ENCODE assay signal across 31 mouse cellular contexts in the genomic region with DNA sequence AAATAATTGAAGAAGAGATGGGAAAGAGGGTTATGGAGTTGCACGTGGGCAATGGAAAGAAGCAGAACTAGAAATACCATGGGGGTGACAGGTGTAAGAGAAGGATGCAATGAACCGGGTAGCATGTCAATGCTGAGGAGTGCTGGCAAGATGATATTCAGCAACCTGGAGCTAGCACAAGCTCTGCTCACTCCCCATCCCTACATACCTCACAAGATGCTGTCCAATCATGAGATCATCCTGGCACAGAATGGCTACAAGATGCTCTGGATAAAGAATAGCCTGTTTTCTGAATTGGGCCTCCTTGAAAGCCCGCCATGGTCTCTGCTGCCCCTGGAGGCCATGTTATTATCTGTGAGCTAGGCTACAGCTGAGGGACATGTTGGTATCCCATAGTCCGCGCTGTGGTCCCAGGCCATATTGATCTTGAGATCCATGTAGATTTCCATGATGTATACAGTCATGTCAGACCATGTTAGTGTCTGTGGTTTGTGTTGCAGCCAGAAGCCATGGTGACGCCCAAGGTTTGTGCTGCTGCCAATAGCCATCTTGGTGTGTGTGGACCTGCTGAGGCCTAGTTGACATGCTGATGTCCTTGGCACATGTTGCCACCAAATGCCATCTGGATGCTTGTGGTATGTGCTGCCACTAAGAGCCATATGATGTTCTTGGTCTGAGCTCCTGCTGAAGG.
A peak's percentile ranks its signal among the peaks of the same experiment; 100 is the strongest.
DNase-seq lines count a peak whose midpoint lies in the region; ATAC-seq lines count a peak whose summit lies in the region.
"Had no signal": no experiment of that assay in that cellular context is flagged by ENCODE, and none has a peak within 500 bp of the region (broad histone marks: within the 10 kb centered on the region; RNA-seq: fewer than 3 reads in every experiment).

No protein-coding gene starts in this region.

- no peaks in the 10 kb centered on the region for H3K36me3 ChIP-seq in liver, embryonic 11.5 days (ENCODE audit: control insufficient read depth, insufficient read depth, low read length)
- no peaks in the 10 kb centered on the region for H3K36me3 ChIP-seq in intestine, embryonic 15.5 days
- H3K36me3 ChIP-seq: embryonic facial prominence, embryonic 13.5 days; forebrain, embryonic 12.5 days; heart, embryonic 15.5 days; limb, embryonic 13.5 days; liver, embryonic 13.5 days; lung, embryonic 15.5 days; neural tube, embryonic 15.5 days had no signal

- 80% methylated on average over 6 of the region's 6 CpGs for WGBS in liver, embryonic 11.5 days
- 92% methylated on average over 6 of the region's 6 CpGs for WGBS in intestine, embryonic 15.5 days

- intact Hi-C loops in left cerebral cortex, postnatal 4 days (cut with DNase I): no loop called here

- peak; percentile 79 for DNase-seq in left cerebral cortex, postnatal 4 days
- DNase-seq in left cerebral cortex, adult 8-10 months (ENCODE audit: low spot score in 2 of 2): no peak
- peak; percentile 25 for DNase-seq in cerebellum, adult 9-10 months
- DNase-seq in liver, embryonic 11.5 days (ENCODE audit: low spot score): no peak
- no peak for DNase-seq in lung, adult 18-20 months
- DNase-seq: adrenal gland, adult 8-10 months; embryo, embryonic 11 days; gastrocnemius, adult 2 months; heart, postnatal 36 days; kidney, postnatal 25 days; layer of hippocampus, postnatal 36 days; liver, embryonic 13.5 days; lung, postnatal 36 days; right cerebral cortex, adult 18-20 months; thymus, adult 18-20 months; thymus, postnatal 4 days had no signal

- H3K9me3 ChIP-seq in liver, embryonic 11.5 days (ENCODE audit: control insufficient read depth, low read length): 0 out of 2 replicates have a peak, but pooled peaks cover 2% of the 10 kb centered on the region
- H3K9me3 ChIP-seq in intestine, embryonic 15.5 days: no peaks in the 10 kb centered on the region
- H3K9me3 ChIP-seq: embryonic facial prominence, embryonic 13.5 days; forebrain, embryonic 12.5 days; heart, embryonic 15.5 days; limb, embryonic 13.5 days; lung, embryonic 15.5 days; neural tube, embryonic 15.5 days had no signal

- peak; percentile 61 for ATAC-seq in cerebellum, adult (ENCODE audit: insufficient number of reproducible peaks, low FRiP score, low TSS enrichment)
- ATAC-seq in liver, embryonic 11.5 days (replicated peaks; ENCODE audit: low FRiP score): no peak
- no peak for ATAC-seq in intestine, embryonic 15.5 days
- ATAC-seq: activated CD4-positive, CD25-positive, alpha-beta regulatory T cell, adult 4 months; CD4-positive, CD25-positive, alpha-beta regulatory T cell, adult 4 months; hindbrain, embryonic 16.5 days; intestine, postnatal 0 days; midbrain, embryonic 16.5 days had no signal

- H3K4me2 ChIP-seq in liver, embryonic 11.5 days: no peak overlapping the region
- no peak overlapping the region for H3K4me2 ChIP-seq in intestine, embryonic 15.5 days (replicated peaks)
- H3K4me2 ChIP-seq: embryonic facial prominence, embryonic 13.5 days; forebrain, embryonic 12.5 days; heart, embryonic 15.5 days; limb, embryonic 13.5 days; liver, embryonic 13.5 days; lung, embryonic 15.5 days; neural tube, embryonic 15.5 days had no signal

- H3K9ac ChIP-seq in liver, embryonic 11.5 days (ENCODE audit: low read depth, low read length): no peak overlapping the region
- no peak overlapping the region for H3K9ac ChIP-seq in intestine, embryonic 15.5 days
- H3K9ac ChIP-seq: embryonic facial prominence, embryonic 13.5 days; forebrain, embryonic 12.5 days; heart, embryonic 15.5 days; limb, embryonic 13.5 days; liver, embryonic 13.5 days; lung, embryonic 15.5 days; neural tube, embryonic 15.5 days had no signal

- no peak overlapping the region for H3K27ac ChIP-seq in liver, embryonic 11.5 days (ENCODE audit: low read depth, low read length)
- no peak overlapping the region for H3K27ac ChIP-seq in intestine, embryonic 15.5 days
- H3K27ac ChIP-seq: embryonic facial prominence, embryonic 13.5 days; forebrain, embryonic 12.5 days; gastrocnemius, adult 2 months; heart, embryonic 15.5 days; layer of hippocampus, adult 2 months; limb, embryonic 13.5 days; liver, embryonic 13.5 days; lung, embryonic 15.5 days; neural tube, embryonic 15.5 days had no signal

- H3K27me3 ChIP-seq in liver, embryonic 11.5 days (replicated peaks; ENCODE audit: control insufficient read depth, insufficient read depth, low read length): no peaks in the 10 kb centered on the region
- no peaks in the 10 kb centered on the region for H3K27me3 ChIP-seq in intestine, embryonic 15.5 days (replicated peaks)
- H3K27me3 ChIP-seq: embryonic facial prominence, embryonic 13.5 days; forebrain, embryonic 12.5 days; heart, embryonic 15.5 days; limb, embryonic 13.5 days; liver, embryonic 13.5 days; lung, embryonic 15.5 days; neural tube, embryonic 15.5 days had no signal

- H3K4me3 ChIP-seq in liver, embryonic 11.5 days (ENCODE audit: low read depth, low read length): no peak overlapping the region
- H3K4me3 ChIP-seq in intestine, embryonic 15.5 days (replicated peaks): no peak overlapping the region
- H3K4me3 ChIP-seq: embryonic facial prominence, embryonic 13.5 days; erythroblast, embryonic 14.5 days; forebrain, embryonic 12.5 days; gastrocnemius, adult 2 months; heart, embryonic 15.5 days; layer of hippocampus, adult 2 months; limb, embryonic 13.5 days; liver, embryonic 13.5 days; lung, embryonic 15.5 days; neural tube, embryonic 15.5 days had no signal

- no peaks in the 10 kb centered on the region for H3K4me1 ChIP-seq in liver, embryonic 11.5 days (replicated peaks; ENCODE audit: control insufficient read depth, insufficient read depth, low read length)
- no peaks in the 10 kb centered on the region for H3K4me1 ChIP-seq in intestine, embryonic 15.5 days (replicated peaks)
- H3K4me1 ChIP-seq: embryonic facial prominence, embryonic 13.5 days; forebrain, embryonic 12.5 days; heart, embryonic 15.5 days; liver, embryonic 13.5 days; lung, embryonic 15.5 days; neural tube, embryonic 15.5 days had no signal

Comparison
In these comparisons a context has a peak if more than half of its experiments do, and no peak if none do; other contexts are left out.
1. DNase-seq: peak in left cerebral cortex, postnatal 4 days (single experiment) and cerebellum, adult 9-10 months (single experiment); none in left cerebral cortex, adult 8-10 months (0 of 2), liver, embryonic 11.5 days (single experiment) and lung, adult 18-20 months (0 of 2).